Mouse (Mus musculus): ENCODE results near the gene Tac1. TPM values are rescaled to one million over a fixed set of nuclear protein-coding genes. Genes with fewer than 3 reads are reported as not detected.
"Not testable (repeated sequence)": the region's sequence is repeated elsewhere in the genome, so short reads cannot be mapped to it uniquely, and the experiment has no call there.

Gene Tac1
- polyA plus RNA-seq, 1 experiment from 2014 or later = 0.25 TPM

DNA sequence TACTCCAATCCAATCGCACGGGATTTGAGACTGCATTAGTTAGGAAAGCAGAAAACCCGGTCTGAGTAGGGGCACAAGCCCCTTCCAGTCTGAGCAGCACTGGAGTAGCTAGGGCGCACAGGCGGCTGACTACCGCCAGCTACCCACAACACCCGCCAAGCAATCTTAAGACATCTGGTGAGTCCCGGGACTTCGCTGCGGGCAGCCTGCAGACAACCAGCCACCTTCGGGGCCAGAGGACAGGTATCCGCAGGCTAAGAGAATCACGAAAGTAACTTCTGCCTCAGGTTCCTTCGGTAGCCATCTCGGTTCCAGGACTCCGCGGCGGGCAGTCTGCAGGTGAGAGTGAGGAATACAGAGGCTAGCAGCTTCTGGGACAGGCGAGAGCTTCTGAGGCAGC lies 59.0 kb downstream of the Tac1 start:
- not testable (repeated sequence) for H3K27me3 ChIP-seq; H3K4me2 ChIP-seq; H3K9ac ChIP-seq; H3K4me1 ChIP-seq; H3K36me3 ChIP-seq; ATAC-seq (ENCODE audit: borderline replicate concordance, extremely low read depth, low FRiP score, low TSS enrichment); H3K9me3 ChIP-seq; H3K27ac ChIP-seq; H3K4me3 ChIP-seq
- WGBS = 90% methylated on average over 19 of the region's 19 CpGs

Other genes starting within 250 kb of the Tac1 start
- 53.1 and 53.7 TPM in 2 replicates for gene Asns, start 138.4 kb downstream of the Tac1 start, polyA plus RNA-seq (2015; fragmentation: Nextera tagmentation; extraction: Ambion mirVana)